Mouse (Mus musculus) CH12.LX (cell line): Measurements from ENCODE around the gene Foxb1.

ENCODE experiments used
- CTCF ChIP-seq, 2 experiments: IDR thresholded peaks in 1 of 2; conservative IDR thresholded peaks in 1 of 2; 2 replicates each; pipeline ENCODE4 v1.5.1; 2011 to 2012; ENCODE audit warnings: low read depth in 2 of 2, low read length in 2 of 2, improper control_type of control experiment in 1 of 2, inconsistent platforms in 1 of 2, mild to moderate bottlenecking in 1 of 2, moderate library complexity in 1 of 2
- EP300 ChIP-seq: IDR thresholded peaks from 2 replicates; pipeline ENCODE4 v1.6.1; 2011; ENCODE audit warnings: low read length, improper control_type of control experiment
- KAT2A ChIP-seq: IDR thresholded peaks from 2 replicates; pipeline ENCODE4 v1.6.1; 2012; ENCODE audit warnings: low read length, improper control_type of control experiment, inconsistent platforms; ENCODE audit not compliant: insufficient replicate concordance
- POLR2A ChIP-seq: IDR thresholded peaks from 2 replicates; pipeline ENCODE4 v1.6.1; 2011; ENCODE audit warnings: low read depth, mild to moderate bottlenecking, improper control_type of control experiment, low read length
- POLR2AphosphoS2 ChIP-seq: IDR thresholded peaks from 2 replicates; pipeline ENCODE4 v1.6.1; 2011; ENCODE audit warnings: low read depth, low read length, improper control_type of control experiment
- RAD21 ChIP-seq: IDR thresholded peaks from 2 replicates; pipeline ENCODE4 v1.6.1; 2011; ENCODE audit warnings: low read depth, mild to moderate bottlenecking, low read length, improper control_type of control experiment, moderate library complexity
- RCOR1 ChIP-seq: conservative IDR thresholded peaks from 2 replicates; pipeline ENCODE4 v1.6.1; 2012; ENCODE audit warnings: low read depth, mild to moderate bottlenecking, inconsistent platforms, low read length, improper control_type of control experiment
- TCF12 ChIP-seq: IDR thresholded peaks from 2 replicates; pipeline ENCODE4 v1.6.1; 2014; ENCODE audit warnings: low read depth, mild to moderate bottlenecking, inconsistent platforms, low read length, improper control_type of control experiment
- USF1 ChIP-seq: IDR thresholded peaks from 2 replicates; pipeline ENCODE4 v1.6.1; 2014; ENCODE audit warnings: low read depth, mild to moderate bottlenecking, inconsistent platforms, low read length, improper control_type of control experiment
- USF2 ChIP-seq: conservative IDR thresholded peaks from 2 replicates; pipeline ENCODE4 v1.6.1; 2011; ENCODE audit warnings: low read depth, low read length, improper control_type of control experiment
- ZC3H11A ChIP-seq: IDR thresholded peaks from 2 replicates; pipeline ENCODE4 v1.6.1; 2012; ENCODE audit warnings: low read depth, mild to moderate bottlenecking, inconsistent platforms, low read length, improper control_type of control experiment
- ZKSCAN1 ChIP-seq: IDR thresholded peaks from 2 replicates; pipeline ENCODE4 v1.6.1; 2012; ENCODE audit warnings: low read depth, inconsistent platforms, low read length, improper control_type of control experiment, borderline replicate concordance
- ZNF384 ChIP-seq: IDR thresholded peaks from 2 replicates; pipeline ENCODE4 v1.6.1; 2012; ENCODE audit warnings: low read depth, low read length, improper control_type of control experiment, inconsistent platforms

DNA sequence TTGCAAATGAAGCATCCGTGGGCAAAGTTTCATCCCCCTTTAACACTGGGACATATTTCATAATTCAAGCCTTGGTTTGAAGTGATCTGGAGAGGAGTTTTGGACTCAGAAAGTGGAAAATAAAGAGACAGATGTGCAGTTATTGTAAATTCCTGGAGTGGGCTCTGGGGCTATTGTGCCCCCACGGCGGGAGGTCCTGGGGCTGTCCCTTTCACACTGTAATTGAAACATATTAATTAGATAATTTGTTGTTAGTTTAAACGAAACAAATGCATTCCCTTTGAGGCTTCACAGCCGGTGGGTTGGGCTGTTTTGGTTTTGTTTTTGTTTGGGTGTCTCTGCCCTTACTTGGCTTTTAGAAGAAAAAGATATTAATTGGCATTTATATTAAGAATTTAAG lies 6.0 kb downstream of the Foxb1 start:
- no peak for TF ChIP-seq TCF12
- no peak for TF ChIP-seq CTCF (conservative IDR thresholded peaks at IDR 0.05 in 1 of 2, IDR thresholded peaks at IDR 0.05 in 1 of 2; ENCODE audit: low read depth in 2 of 2, low read length in 2 of 2)
- no peak for TF ChIP-seq EP300
- TF ChIP-seq RCOR1: no peak
- TF ChIP-seq USF2: no peak
- TF ChIP-seq ZNF384: no peak
- TF ChIP-seq POLR2A: no peak
- TF ChIP-seq ZKSCAN1: no peak
- TF ChIP-seq ZC3H11A: no peak
- TF ChIP-seq KAT2A: no peak
- no peak for TF ChIP-seq USF1
- TF ChIP-seq POLR2AphosphoS2: no peak
- TF ChIP-seq RAD21: no peak
